Mouse (Mus musculus) urinary bladder, adult 18-20 months (tissue): Measurements from ENCODE around the gene Akap11.
"Not testable (repeated sequence)": the region's sequence is repeated elsewhere in the genome, so short reads cannot be mapped to it uniquely, and the experiment has no call there.

Source experiments
- DNase-seq, 2 experiments: peaks; one replicate each; pipeline ENCODE4 v3.0.0; 2022; ENCODE audit warnings: low spot score in 2 of 2, mixed read lengths in 2 of 2

Akap11 gene

GRCm38 (mm10) chr14:78536281-78537165 lies at the start of gene Akap11:
TSS of gene Akap11 (minus strand) at chr14:78536808.
- peak; percentile 76 to 89 for DNase-seq

- no peak for DNase-seq
These were observed 47.6 kb upstream of the Akap11 start for GRCm38 (mm10) chr14:78584222-78584621.

GRCm38 (mm10) chr14:78583168-78583567 lies 46.6 kb upstream of the Akap11 start:
- no peak for DNase-seq

GRCm38 (mm10) chr14:78575899-78576298 lies 39.3 kb upstream of the Akap11 start:
- no peak for DNase-seq

- no peak for DNase-seq
These were observed 31.8 kb upstream of the Akap11 start for GRCm38 (mm10) chr14:78568410-78568809.

GRCm38 (mm10) chr14:78566431-78566830 lies 29.8 kb upstream of the Akap11 start:
- DNase-seq: no peak

GRCm38 (mm10) chr14:78564292-78564691 lies 27.7 kb upstream of the Akap11 start:
- no peak for DNase-seq

- DNase-seq: no peak
These were observed 26.6 kb upstream of the Akap11 start for GRCm38 (mm10) chr14:78563211-78563610.

- DNase-seq: no peak
These were observed 25.5 kb upstream of the Akap11 start for GRCm38 (mm10) chr14:78562121-78562520.

- DNase-seq: no peak
These were observed 22.4 kb upstream of the Akap11 start for GRCm38 (mm10) chr14:78559042-78559441.

GRCm38 (mm10) chr14:78554830-78555229 lies 18.2 kb upstream of the Akap11 start:
- DNase-seq: not testable (repeated sequence)

- no peak for DNase-seq
These were observed 17.1 kb upstream of the Akap11 start for GRCm38 (mm10) chr14:78553661-78554060.

- DNase-seq: no peak
These were observed 12.2 kb upstream of the Akap11 start for GRCm38 (mm10) chr14:78548807-78549206.

GRCm38 (mm10) chr14:78541319-78541718 lies 4.7 kb upstream of the Akap11 start:
- DNase-seq: no peak

- no peak for DNase-seq
These were observed 3.2 kb upstream of the Akap11 start for GRCm38 (mm10) chr14:78539821-78540220.

- DNase-seq: no peak
These were observed 2.1 kb upstream of the Akap11 start for GRCm38 (mm10) chr14:78538572-78539320.

GRCm38 (mm10) chr14:78537551-78537950 lies 943 bp upstream of the Akap11 start:
- DNase-seq: no peak

- no peak for DNase-seq
These were observed 1.2 kb downstream of the Akap11 start for GRCm38 (mm10) chr14:78535366-78535765.

GRCm38 (mm10) chr14:78534651-78535050 lies 2.0 kb downstream of the Akap11 start:
- no peak for DNase-seq

- DNase-seq: no peak
These were observed 2.9 kb downstream of the Akap11 start for GRCm38 (mm10) chr14:78533701-78534100.

GRCm38 (mm10) chr14:78532345-78532744 lies 4.3 kb downstream of the Akap11 start:
- DNase-seq: no peak

- no peak for DNase-seq
These were observed 6.4 kb downstream of the Akap11 start for GRCm38 (mm10) chr14:78530256-78530655.
